Mouse (Mus musculus) neural tube, embryonic 15.5 days (tissue): ENCODE measurements at regions not wholly inside any gene's neighbourhood (a gene's known extent, or its start where the extent isn't known, plus 50 kb on each side); places are given as distances from the start of the nearest gene placed in this dataset.
"Not testable (repeated sequence)": the region's sequence is repeated elsewhere in the genome, so short reads cannot be mapped to it uniquely, and the experiment has no call there.

Source experiments
- ATAC-seq: fragments of 200-750 bp; cut with Nextera tagmentation; 2 replicates; pipeline ENCODE4 v1.8.0; 2017; ENCODE audit warnings: mild to moderate bottlenecking, moderate TSS enrichment, moderate library complexity; ENCODE audit not compliant: low FRiP score
- H3K27ac ChIP-seq: fragments of 300-500 bp; sonication (generic); replicated peaks from 2 replicates; pipeline ENCODE4 v1.5.1; 2015; ENCODE audit warnings: mild to moderate bottlenecking, inconsistent platforms
- H3K27me3 ChIP-seq: fragments of 300-500 bp; sonication (generic); replicated peaks from 2 replicates; pipeline ENCODE4 v1.6.1; 2015; ENCODE audit warnings: inconsistent platforms
- H3K36me3 ChIP-seq: fragments of 300-500 bp; sonication (generic); 2 replicates; pipeline ENCODE4 v1.6.1; 2015; ENCODE audit warnings: inconsistent platforms
- H3K4me1 ChIP-seq: fragments of 300-500 bp; sonication (generic); 2 replicates; pipeline ENCODE4 v1.6.1; 2015; ENCODE audit warnings: inconsistent platforms
- H3K4me2 ChIP-seq: fragments of 300-500 bp; sonication (generic); 2 replicates; pipeline ENCODE4 v1.6.1; 2015; ENCODE audit warnings: inconsistent platforms, mild to moderate bottlenecking, moderate library complexity
- H3K4me3 ChIP-seq: fragments of 300-500 bp; sonication (generic); replicated peaks from 2 replicates; pipeline ENCODE4 v1.5.1; 2015; ENCODE audit warnings: mild to moderate bottlenecking, inconsistent platforms
- H3K9ac ChIP-seq: fragments of 300-500 bp; sonication (generic); replicated peaks from 2 replicates; pipeline ENCODE4 v1.6.1; 2015; ENCODE audit warnings: mild to moderate bottlenecking, inconsistent platforms
- H3K9me3 ChIP-seq: fragments of 300-500 bp; sonication (generic); replicated peaks from 2 replicates; pipeline ENCODE4 v1.6.1; 2016; ENCODE audit warnings: inconsistent platforms
- WGBS: fragments of 180-500 bp; shearing (Covaris S2); methylation state at CpG from one replicate; pipeline ENCODE4 v1.1.7; 2015; ENCODE audit warnings: mixed read lengths; 5-methylcytosine and 5-hydroxymethylcytosine counted together

DNA sequence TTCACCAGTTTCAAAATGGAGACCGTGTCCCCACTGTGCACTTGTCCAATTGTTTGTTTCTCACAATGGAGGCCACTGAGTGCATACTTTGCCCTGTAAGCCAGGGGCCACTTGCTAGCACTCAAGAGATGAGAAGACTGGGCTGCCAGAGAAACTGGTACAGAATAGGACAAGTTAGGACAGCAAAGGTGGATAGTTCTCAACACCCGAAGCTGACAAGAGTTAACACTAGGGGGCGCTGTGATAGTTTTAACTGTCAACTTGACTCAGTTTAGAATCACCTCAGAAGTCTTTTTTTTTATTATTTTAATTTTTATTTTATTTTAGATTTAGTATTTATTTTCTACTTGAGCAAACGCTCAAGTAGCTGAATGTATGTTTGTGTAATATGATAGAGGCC, 188.2 kb upstream of the Asap2 start:
- not testable (repeated sequence) for ATAC-seq, H3K36me3 ChIP-seq, H3K4me1 ChIP-seq, H3K27ac ChIP-seq, H3K4me2 ChIP-seq, H3K9ac ChIP-seq, H3K27me3 ChIP-seq, H3K4me3 ChIP-seq
- peaks cover 13% of the 10 kb centered on the region; the same call in 1 of the 2 replicates for H3K9me3 ChIP-seq
- WGBS = 84% methylated on average over 3 of the region's 4 CpGs

DNA sequence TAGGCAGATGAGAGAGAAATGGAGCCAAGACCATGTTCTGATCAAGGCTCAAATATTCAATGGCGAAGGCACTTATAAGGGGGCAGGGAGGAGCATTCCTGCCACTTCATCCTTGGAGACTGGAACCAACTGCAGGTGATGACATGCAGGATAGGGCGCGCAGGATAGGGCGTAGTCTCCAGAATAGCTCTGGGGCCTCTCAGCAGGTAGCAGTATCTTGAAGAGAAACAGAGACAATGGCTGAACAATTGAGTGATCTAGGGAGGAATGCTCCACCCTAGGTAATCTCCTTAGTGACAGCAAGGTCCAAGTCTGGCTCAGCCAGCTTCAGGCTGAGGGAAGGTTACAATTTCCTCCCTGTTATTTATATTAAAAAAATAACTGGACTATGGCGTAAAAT, 184.8 kb upstream of the Asap2 start:
- not testable (repeated sequence) for H3K4me1 ChIP-seq, H3K9ac ChIP-seq, H3K27ac ChIP-seq, H3K4me2 ChIP-seq, H3K27me3 ChIP-seq, H3K4me3 ChIP-seq, H3K36me3 ChIP-seq, ATAC-seq
- H3K9me3 ChIP-seq = peaks cover 16% of the 10 kb centered on the region; the same call in 1 of the 2 replicates
- 94% methylated on average over 5 of the region's 5 CpGs for WGBS

DNA sequence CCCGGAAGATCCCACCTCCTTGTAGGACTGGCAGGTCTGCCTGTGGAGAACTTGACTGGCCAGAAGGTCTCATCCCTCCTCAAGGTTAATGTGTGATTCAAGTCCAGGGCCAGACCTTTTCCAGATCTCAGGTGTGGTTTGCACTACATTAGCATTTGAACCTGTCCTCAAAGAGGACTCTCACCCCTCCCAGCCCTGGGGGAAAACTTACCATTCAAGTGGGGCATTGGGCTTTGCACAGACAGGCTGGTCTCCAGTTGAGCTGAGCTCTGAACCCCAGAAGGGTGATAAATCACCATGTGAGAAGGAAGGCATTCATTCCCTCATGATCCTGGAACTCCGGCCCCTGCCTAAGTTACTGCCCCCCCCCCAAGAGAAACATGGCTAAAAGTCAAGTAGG, 183.6 kb upstream of the Asap2 start:
- no peak overlapping the region for H3K27ac ChIP-seq
- H3K27me3 ChIP-seq = no peaks in the 10 kb centered on the region
- WGBS = 95% methylated on average over 2 of the region's 2 CpGs
- no peaks in the 10 kb centered on the region for H3K36me3 ChIP-seq
- no peak overlapping the region for H3K4me2 ChIP-seq
- no peak overlapping the region for H3K9ac ChIP-seq
- no peak for ATAC-seq
- H3K4me3 ChIP-seq = no peak overlapping the region
- H3K9me3 ChIP-seq = peaks cover 13% of the 10 kb centered on the region; the same call in 1 of the 2 replicates
- H3K4me1 ChIP-seq = no peaks in the 10 kb centered on the region

DNA sequence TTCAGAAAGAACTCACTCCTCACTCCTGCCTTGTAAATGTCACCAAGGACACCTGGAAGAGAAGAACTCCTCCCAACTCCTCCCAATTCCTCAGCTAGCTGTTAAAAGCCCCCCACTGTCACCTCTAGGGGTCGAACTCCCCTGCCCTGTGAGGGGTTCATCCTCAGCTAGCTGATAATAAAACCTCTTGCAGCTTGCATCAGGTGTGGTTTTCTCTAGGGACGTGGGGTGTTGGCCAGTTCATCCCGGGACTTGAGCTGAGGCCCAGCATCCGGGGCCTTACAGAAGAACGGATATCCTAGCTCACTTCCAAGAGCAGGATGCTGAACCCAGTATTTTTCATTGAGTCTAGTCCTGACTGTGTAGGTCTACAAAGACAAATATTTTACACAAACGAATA, 176.4 kb upstream of the Asap2 start:
- ATAC-seq = not testable (repeated sequence)

DNA sequence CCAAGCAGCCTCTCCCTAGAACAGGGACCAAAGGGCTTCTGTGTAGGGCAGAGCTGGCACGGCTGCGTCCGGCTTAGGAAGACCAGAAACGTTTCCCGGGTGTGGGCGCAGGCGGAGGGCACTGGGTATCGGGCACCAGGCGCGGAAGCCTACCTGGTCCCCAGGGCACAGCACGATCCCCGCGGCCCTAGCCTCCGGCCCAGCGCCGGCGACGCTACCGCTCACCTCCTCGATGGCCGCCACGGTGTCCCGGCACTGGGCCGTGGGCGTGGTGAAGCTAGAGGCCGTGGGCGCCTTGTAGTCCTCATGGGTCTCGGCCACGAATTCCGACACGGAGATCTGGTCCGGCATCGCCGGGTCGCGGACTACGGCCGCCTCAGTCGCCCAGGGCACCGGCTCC, 175.1 kb upstream of the Asap2 start:
- H3K4me3 ChIP-seq = peak overlapping the region; percentile 36
- not testable (repeated sequence) for H3K27me3 ChIP-seq, H3K36me3 ChIP-seq, H3K4me1 ChIP-seq, H3K27ac ChIP-seq, ATAC-seq, H3K9ac ChIP-seq
- 30% methylated on average over 40 of the region's 40 CpGs for WGBS
- peak overlapping the region; percentile 41 for H3K4me2 ChIP-seq
- peaks cover 22% of the 10 kb centered on the region for H3K9me3 ChIP-seq

More for the DNA sequence above, 176.4 kb upstream of the Asap2 start:
- not testable (repeated sequence) for H3K4me2 ChIP-seq, H3K27me3 ChIP-seq, H3K4me1 ChIP-seq, H3K27ac ChIP-seq, H3K36me3 ChIP-seq, H3K9ac ChIP-seq, H3K4me3 ChIP-seq
- H3K9me3 ChIP-seq = peaks cover 30% of the 10 kb centered on the region
- 86% methylated on average over 6 of the region's 6 CpGs for WGBS

DNA sequence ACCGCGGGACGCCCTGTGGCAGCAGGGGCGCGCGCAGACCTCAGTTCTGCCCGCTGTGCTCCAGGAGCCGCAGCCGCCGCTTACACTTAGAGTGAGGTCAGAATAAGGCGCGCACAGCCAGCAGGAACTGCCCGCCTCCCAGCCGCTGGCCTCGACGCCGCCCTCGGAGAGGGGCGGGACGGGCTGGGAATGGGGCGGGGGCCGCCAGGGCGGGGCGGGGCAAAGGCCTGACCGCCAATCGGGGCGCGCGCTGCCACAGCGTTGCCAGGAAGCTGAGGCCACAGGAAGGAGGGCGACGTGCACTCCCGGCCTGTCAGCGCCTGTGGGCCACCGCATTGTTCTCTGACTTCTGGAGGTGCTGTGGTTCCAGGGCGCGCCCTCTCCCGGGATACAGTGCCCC, 174.7 kb upstream of the Asap2 start:
- peak overlapping the region; percentile 41 for H3K4me2 ChIP-seq
- peaks cover 19% of the 10 kb centered on the region for H3K9me3 ChIP-seq
- WGBS = 13% methylated on average over 38 of the region's 38 CpGs
- H3K4me1 ChIP-seq = no peaks in the 10 kb centered on the region
- H3K36me3 ChIP-seq = no peaks in the 10 kb centered on the region
- no peak overlapping the region for H3K27ac ChIP-seq
- H3K27me3 ChIP-seq = no peaks in the 10 kb centered on the region
- ATAC-seq = peak; percentile 85
- H3K4me3 ChIP-seq = peak overlapping the region; percentile 36
- H3K9ac ChIP-seq = no peak overlapping the region

DNA sequence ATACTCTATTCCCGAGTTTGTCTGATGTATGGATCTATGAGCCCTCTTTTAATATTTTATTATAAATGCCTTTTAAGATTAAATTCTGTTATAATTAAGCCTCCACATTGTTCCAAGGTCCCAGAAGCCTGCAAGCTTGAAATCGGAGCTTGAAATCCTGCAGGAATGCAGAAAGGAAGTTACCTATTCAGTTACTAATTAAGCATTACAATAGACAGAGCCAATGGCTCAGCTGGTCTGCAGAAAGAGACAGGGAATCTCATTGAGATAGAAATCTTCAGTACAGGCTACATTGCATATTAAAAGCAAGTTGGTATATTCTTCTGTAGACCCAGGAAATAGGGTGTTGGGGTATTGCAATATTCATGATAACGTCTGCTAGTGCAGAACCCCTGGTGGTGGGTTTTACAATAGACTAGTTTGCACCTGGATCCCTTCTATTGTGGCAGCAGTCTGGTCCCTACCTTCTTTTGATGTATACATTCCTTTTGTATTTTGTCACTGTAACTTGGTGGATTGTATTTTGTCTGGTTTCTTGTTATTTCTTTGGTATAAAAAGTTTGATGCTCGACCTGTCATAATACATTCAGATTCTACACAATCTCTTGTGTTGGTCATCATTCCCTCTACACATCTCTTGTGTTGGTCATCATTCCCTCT, 146.5 kb upstream of the Asap2 start:
- H3K4me3 ChIP-seq, H3K9me3 ChIP-seq, H3K27me3 ChIP-seq, H3K4me2 ChIP-seq, ATAC-seq, H3K4me1 ChIP-seq, H3K36me3 ChIP-seq, H3K9ac ChIP-seq, H3K27ac ChIP-seq: not testable (repeated sequence)
- WGBS = 68% methylated on average over 4 of the region's 4 CpGs

DNA sequence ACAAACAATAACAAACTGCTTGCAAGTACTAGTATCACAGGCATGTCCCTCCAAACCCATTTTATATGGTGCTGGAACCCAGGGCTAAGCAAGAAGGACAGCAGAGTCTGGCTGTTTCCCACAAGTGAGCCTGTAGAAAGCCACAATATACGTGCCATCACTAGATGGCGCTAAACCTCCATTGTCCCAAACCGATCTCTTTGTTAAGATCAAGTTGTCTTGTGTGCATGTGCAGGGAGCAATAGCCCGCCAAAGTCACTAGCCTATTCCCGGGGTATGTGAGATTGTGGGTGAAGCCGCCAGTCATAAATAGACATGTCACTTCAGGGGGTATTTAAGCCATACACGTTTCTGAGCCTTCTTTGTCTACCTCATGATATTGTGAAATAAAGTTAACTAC, 145.4 kb upstream of the Asap2 start:
- WGBS = 58% methylated on average over 7 of the region's 7 CpGs
- not testable (repeated sequence) for H3K36me3 ChIP-seq, H3K27ac ChIP-seq, H3K4me1 ChIP-seq, H3K9me3 ChIP-seq, H3K27me3 ChIP-seq
- Histone ChIP-seq H3K4me3 (peak overlapping the region; percentile 27), H3K9ac (peak overlapping the region; percentile 10; the same call in 1 of the 2 replicates), H3K4me2 (peak overlapping the region; percentile 33; the same call in 1 of the 2 replicates)
- peak; percentile 74 for ATAC-seq

DNA sequence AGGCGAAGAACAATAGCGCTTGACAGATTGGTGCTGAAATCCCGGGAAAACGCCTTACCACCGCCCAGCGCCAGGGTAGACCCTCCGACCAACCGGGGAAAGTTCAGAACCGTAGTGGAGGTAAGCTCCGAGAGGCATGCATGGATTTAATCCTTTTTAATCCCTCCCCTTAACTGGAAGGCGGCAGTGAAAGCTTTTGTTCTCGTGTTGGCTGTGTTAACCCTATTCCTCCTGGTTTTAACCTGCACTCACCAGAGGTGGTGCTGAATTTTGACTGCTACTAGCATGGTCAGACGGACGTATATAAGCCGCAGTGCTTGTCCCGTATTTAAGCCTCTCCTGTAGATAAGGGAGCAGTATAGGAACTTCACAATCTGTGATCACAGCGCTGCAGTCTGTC, 145.0 kb upstream of the Asap2 start:
- peak overlapping the region; percentile 33 for H3K4me2 ChIP-seq
- peak; percentile 74 for ATAC-seq
- peaks cover 8% of the 10 kb centered on the region; the same call in 1 of the 2 replicates for H3K9me3 ChIP-seq
- no peaks in the 10 kb centered on the region for H3K27me3 ChIP-seq
- WGBS = 59% methylated on average over 17 of the region's 17 CpGs
- no peaks in the 10 kb centered on the region for H3K4me1 ChIP-seq
- H3K36me3 ChIP-seq = no peaks in the 10 kb centered on the region
- peak overlapping the region; percentile 27 for H3K4me3 ChIP-seq
- no peak overlapping the region for H3K27ac ChIP-seq
- peak overlapping the region; percentile 23; the same call in 1 of the 2 replicates for H3K9ac ChIP-seq

DNA sequence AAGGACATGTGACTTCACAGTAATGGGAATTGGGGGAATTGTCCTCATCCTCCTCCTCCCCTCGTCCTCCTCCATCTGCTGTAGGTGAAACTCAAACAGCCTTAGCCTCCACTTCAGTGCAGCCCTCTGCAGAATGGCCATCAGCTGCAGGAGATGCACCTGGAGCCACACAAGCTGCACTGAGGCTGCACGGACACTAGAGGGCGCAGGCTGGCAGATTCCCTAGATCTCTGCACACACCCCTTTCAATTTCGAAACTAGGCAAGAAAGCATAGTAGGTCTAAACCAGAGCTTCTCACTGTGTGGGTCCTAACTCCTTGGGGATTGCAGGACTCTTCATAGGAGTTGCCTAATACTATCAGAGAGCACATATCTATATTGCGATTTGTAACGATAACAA, 106.2 kb upstream of the Asap2 start:
- WGBS = 66% methylated on average over 6 of the region's 6 CpGs
- not testable (repeated sequence) for ATAC-seq, H3K4me1 ChIP-seq, H3K4me3 ChIP-seq, H3K27ac ChIP-seq, H3K4me2 ChIP-seq, H3K27me3 ChIP-seq, H3K36me3 ChIP-seq, H3K9ac ChIP-seq
- H3K9me3 ChIP-seq = peaks cover 25% of the 10 kb centered on the region

DNA sequence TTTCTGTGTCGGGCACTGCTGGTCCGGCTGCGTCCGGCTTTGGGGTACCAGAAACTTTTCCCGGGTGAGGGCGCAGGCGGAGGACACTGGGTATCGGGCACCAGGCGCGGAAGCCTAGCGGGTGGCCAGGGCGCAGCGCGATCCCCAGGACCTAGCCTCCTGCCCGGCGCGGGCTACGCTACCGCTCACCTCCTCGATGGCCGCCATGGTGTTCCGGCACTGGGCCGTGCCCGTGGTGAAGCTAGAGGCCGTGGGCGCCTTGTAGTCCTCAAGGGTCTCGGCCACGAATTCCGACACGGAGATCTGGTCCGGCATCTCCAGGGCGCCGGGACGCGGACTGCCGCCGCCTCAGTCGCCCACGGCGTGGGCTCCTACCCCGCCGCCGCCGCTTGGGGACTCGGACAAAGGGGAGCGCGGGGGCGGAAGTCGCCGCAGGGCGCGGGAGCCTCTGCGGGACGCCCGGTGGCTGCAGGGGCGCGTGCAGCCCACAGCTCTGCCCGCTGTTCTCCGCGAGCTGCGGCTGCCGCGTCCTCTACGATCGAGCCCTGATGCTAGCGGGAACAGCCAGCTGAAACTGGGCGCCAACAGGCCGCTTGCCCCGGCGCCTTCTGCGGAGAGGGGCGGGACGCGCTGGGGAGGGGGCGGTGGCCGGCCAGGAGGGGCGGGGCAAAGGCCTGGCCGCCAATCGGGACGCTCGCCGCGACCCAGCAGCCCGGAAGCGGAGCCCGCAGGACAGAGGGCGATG, 69.4 kb upstream of the Asap2 start:
- WGBS = under 1% methylated on average over 75 of the region's 87 CpGs
- not testable (repeated sequence) for H3K27me3 ChIP-seq, H3K4me1 ChIP-seq, H3K9me3 ChIP-seq
- Histone ChIP-seq H3K36me3 (peaks cover 13% of the 10 kb centered on the region), H3K9ac (peak overlapping the region; percentile 92), H3K4me2 (peak overlapping the region; percentile 53), H3K27ac (peak overlapping the region; percentile 94), H3K4me3 (peak overlapping the region; percentile 85)
- ATAC-seq = peak; percentile 100

DNA sequence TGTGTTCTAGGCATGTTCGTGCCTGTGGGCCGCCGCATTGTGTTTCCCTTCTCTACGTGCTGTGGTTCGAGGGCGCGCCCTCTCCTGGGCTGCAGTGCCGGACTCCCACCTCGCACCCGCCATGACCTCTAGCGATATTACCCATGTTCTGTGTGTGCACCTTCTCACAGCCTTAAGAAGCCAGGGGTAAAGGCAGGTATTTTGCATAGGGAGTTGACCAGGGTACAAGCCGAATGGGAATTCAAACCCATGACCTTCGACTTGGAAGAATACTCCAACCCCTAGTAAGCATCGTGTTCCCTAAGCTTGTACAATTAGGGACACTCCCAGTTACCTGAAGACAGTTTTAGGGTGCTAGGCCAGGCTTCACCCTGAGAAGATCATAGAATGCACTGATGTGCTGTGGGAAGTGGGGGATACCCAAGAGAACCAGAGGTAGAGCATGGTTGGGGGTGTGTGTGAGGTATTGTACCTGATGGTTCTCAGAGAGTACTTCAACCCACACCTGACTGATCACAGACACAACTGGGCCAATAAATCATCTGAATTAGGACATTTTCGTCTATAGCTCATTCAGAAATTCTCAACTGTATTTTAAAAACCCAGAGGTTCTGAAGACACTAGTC, 68.7 kb upstream of the Asap2 start:
- peak overlapping the region; percentile 53 for H3K4me2 ChIP-seq
- H3K36me3 ChIP-seq, H3K4me1 ChIP-seq, H3K27me3 ChIP-seq, H3K9me3 ChIP-seq: not testable (repeated sequence)
- 10% methylated on average over 15 of the region's 15 CpGs for WGBS
- ATAC-seq = peak; percentile 21
- peak overlapping the region; percentile 42 for H3K9ac ChIP-seq
- peak overlapping the region; percentile 94 for H3K27ac ChIP-seq
- peak overlapping the region; percentile 85 for H3K4me3 ChIP-seq
